Mouse (Mus musculus): ENCODE measurements at regions not wholly inside any gene's neighbourhood (a gene's known extent, or its start where the extent isn't known, plus 50 kb on each side); places are given as distances from the start of the nearest gene placed in this dataset.

- no peak for DNase-seq (ENCODE audit: low read depth)
Measured at GRCm38 (mm10) chr16:9115548-9115947, 285.6 kb downstream of the 1810013L24Rik start.

GRCm38 (mm10) chr16:9121581-9121980, 291.7 kb downstream of the 1810013L24Rik start:
- no peak for DNase-seq (ENCODE audit: low read depth)

GRCm38 (mm10) chr16:9132113-9132512, 302.2 kb downstream of the 1810013L24Rik start:
- peak; percentile 43 for DNase-seq (ENCODE audit: low read depth)

- no peak for DNase-seq (ENCODE audit: low read depth)
Measured at GRCm38 (mm10) chr16:9132778-9133177, 302.9 kb downstream of the 1810013L24Rik start.

- DNase-seq (ENCODE audit: low read depth): no peak
Measured at GRCm38 (mm10) chr16:9135377-9135776, 305.5 kb downstream of the 1810013L24Rik start.

- DNase-seq (ENCODE audit: low read depth): peak; percentile 10
Measured at GRCm38 (mm10) chr16:9138552-9139224, 308.8 kb downstream of the 1810013L24Rik start.

- no peak for DNase-seq (ENCODE audit: low read depth)
Measured at GRCm38 (mm10) chr16:9139405-9139804, 309.5 kb downstream of the 1810013L24Rik start.

GRCm38 (mm10) chr16:9149209-9150135, 319.6 kb downstream of the 1810013L24Rik start:
- DNase-seq (ENCODE audit: low read depth): no peak

- DNase-seq (ENCODE audit: low read depth): no peak
Measured at GRCm38 (mm10) chr16:9151936-9152335, 322.0 kb downstream of the 1810013L24Rik start.

GRCm38 (mm10) chr16:9153501-9153900, 323.6 kb downstream of the 1810013L24Rik start:
- no peak for DNase-seq (ENCODE audit: low read depth)

GRCm38 (mm10) chr16:9165763-9166310, 335.9 kb downstream of the 1810013L24Rik start:
- DNase-seq (ENCODE audit: low read depth): peak; percentile 13

- peak; percentile 34 for DNase-seq (ENCODE audit: low read depth)
Measured at GRCm38 (mm10) chr16:9176402-9176801, 346.5 kb downstream of the 1810013L24Rik start.

GRCm38 (mm10) chr16:9195821-9196220, 365.9 kb downstream of the 1810013L24Rik start:
- DNase-seq (ENCODE audit: low read depth): no peak

- no peak for DNase-seq (ENCODE audit: low read depth)
Measured at GRCm38 (mm10) chr16:9198903-9199532, 369.1 kb downstream of the 1810013L24Rik start.

GRCm38 (mm10) chr16:9208602-9209001, 378.7 kb downstream of the 1810013L24Rik start:
- DNase-seq (ENCODE audit: low read depth): no peak

- DNase-seq (ENCODE audit: low read depth): peak; percentile 57
Measured at GRCm38 (mm10) chr16:9211485-9211884, 381.6 kb downstream of the 1810013L24Rik start.

GRCm38 (mm10) chr16:9215131-9215530, 385.2 kb downstream of the 1810013L24Rik start:
- DNase-seq (ENCODE audit: low read depth): peak; percentile 58

GRCm38 (mm10) chr16:9217361-9217760, 387.5 kb downstream of the 1810013L24Rik start:
- DNase-seq (ENCODE audit: low read depth): no peak

- DNase-seq (ENCODE audit: low read depth): no peak
Measured at GRCm38 (mm10) chr16:9230178-9230577, 400.3 kb downstream of the 1810013L24Rik start.

- peak; percentile 61 for DNase-seq (ENCODE audit: low read depth)
Measured at GRCm38 (mm10) chr16:9242099-9242498, 412.2 kb downstream of the 1810013L24Rik start.

- no peak for DNase-seq (ENCODE audit: low read depth)
Measured at GRCm38 (mm10) chr16:9247198-9247597, 417.3 kb downstream of the 1810013L24Rik start.

GRCm38 (mm10) chr16:9253054-9253453, 423.2 kb downstream of the 1810013L24Rik start:
- no peak for DNase-seq (ENCODE audit: low read depth)

Measured in NIH3T3 (cell line).